Mouse (Mus musculus) intestine, postnatal 0 days (tissue): Measurements from ENCODE around the gene Ptprf. TPM values are rescaled to one million over a fixed set of nuclear protein-coding genes. Genes with fewer than 3 reads are reported as not detected.

Experiments
- ATAC-seq: fragments of 200-750 bp; cut with Nextera tagmentation; 2 replicates; pipeline ENCODE4 v1.8.0; 2017; ENCODE audit warnings: mild to moderate bottlenecking, moderate TSS enrichment, moderate library complexity
- H3K27ac ChIP-seq: fragments of 300-500 bp; sonication (generic); 2 replicates; pipeline ENCODE4 v1.5.1; 2014; ENCODE audit warnings: mild to moderate bottlenecking, low read depth, low read length, moderate library complexity
- H3K27me3 ChIP-seq: fragments of 300-500 bp; sonication (generic); replicated peaks from 2 replicates; pipeline ENCODE4 v1.6.1; 2014; ENCODE audit warnings: low read length, mixed read lengths; ENCODE audit not compliant: control insufficient read depth, insufficient read depth
- H3K36me3 ChIP-seq: fragments of 300-500 bp; sonication (generic); 2 replicates; pipeline ENCODE4 v1.6.1; 2014; ENCODE audit warnings: mild to moderate bottlenecking, moderate library complexity; ENCODE audit not compliant: control insufficient read depth, insufficient read depth
- H3K4me1 ChIP-seq: fragments of 300-500 bp; sonication (generic); replicated peaks from 2 replicates; pipeline ENCODE4 v1.6.1; 2014; ENCODE audit warnings: antibody characterized with exemption, low read length, mixed read lengths; ENCODE audit not compliant: control insufficient read depth, insufficient read depth
- H3K4me2 ChIP-seq: fragments of 300-500 bp; sonication (generic); replicated peaks from 2 replicates; pipeline ENCODE4 v1.6.1; 2014; ENCODE audit warnings: low read depth, mild to moderate bottlenecking, moderate library complexity
- H3K4me3 ChIP-seq: fragments of 300-500 bp; sonication (generic); 2 replicates; pipeline ENCODE4 v1.5.1; 2014; ENCODE audit warnings: low read depth, low read length
- H3K9ac ChIP-seq: fragments of 300-500 bp; sonication (generic); 2 replicates; pipeline ENCODE4 v1.6.1; 2014; ENCODE audit warnings: mild to moderate bottlenecking, low read depth, low read length
- H3K9me3 ChIP-seq: fragments of 300-500 bp; sonication (generic); 2 replicates; pipeline ENCODE4 v1.6.1; 2016; ENCODE audit warnings: mixed run types; ENCODE audit not compliant: control insufficient read depth
- CTCF ChIP-seq: sonication (generic); IDR thresholded peaks from 2 replicates; pipeline ENCODE4 v1.5.1; 2016; ENCODE audit warnings: low read depth, mild to moderate bottlenecking, control low read depth, antibody characterized with exemption, moderate library complexity
- WGBS: fragments of 180-500 bp; shearing (Covaris S2); extraction: QIAGEN DNeasy Blood & Tissue Kit; methylation state at CpG from one replicate; pipeline ENCODE4 v1.1.7; 2014; 5-methylcytosine and 5-hydroxymethylcytosine counted together
- polyA plus RNA-seq: library from polyadenylated mRNA; unstranded; fragments of >200 nt; fragmentation: Nextera tagmentation; extraction: Ambion mirVana; gene quantifications from 2 replicates; pipeline ENCODE4 v1.2.1, GENCODE M21; 2015

The Ptprf gene
- 32.8 and 37.9 TPM in 2 replicates for polyA plus RNA-seq

DNA sequence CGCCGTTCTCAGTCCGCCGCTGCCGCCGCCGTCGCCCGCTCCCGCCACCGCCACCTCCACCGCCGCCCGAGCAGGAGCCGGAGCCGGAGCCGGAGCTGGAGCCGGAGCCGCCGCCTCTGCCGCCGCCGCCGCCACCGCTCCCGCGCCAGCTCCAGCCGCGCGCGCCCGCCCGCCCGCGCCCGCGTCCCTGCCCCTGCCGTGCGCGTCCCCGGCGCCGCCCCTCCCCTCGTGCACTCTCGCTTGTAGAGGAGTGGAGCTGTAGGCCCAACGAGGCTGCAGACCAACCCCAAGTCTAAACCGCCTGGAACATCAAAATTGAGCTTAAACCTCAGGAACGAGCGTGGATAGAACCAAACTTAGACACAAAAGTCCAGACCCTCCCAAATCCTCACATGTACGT, at the start of gene Ptprf:
TSS of gene Ptprf (minus strand) at position 175 of the 400 bp plus-strand sequence.
- peak; percentile 56 for ATAC-seq
- Histone ChIP-seq H3K4me3 (peak within 1 kb of the TSS; percentile 86), H3K9ac (peak within 1 kb of the TSS; percentile 91), H3K4me2 (peak within 1 kb of the TSS; percentile 86), H3K27ac (peak within 1 kb of the TSS; percentile 97), H3K4me1 (peaks cover 12% of the 10 kb centered on the region), H3K27me3 (no peaks in the 10 kb centered on the region), H3K9me3 (no peaks in the 10 kb centered on the region), H3K36me3 (no peaks in the 10 kb centered on the region; the same call in 1 of the 2 replicates)
- 2% methylated on average over 44 of the region's 50 CpGs for WGBS
- TF ChIP-seq CTCF = no peak

DNA sequence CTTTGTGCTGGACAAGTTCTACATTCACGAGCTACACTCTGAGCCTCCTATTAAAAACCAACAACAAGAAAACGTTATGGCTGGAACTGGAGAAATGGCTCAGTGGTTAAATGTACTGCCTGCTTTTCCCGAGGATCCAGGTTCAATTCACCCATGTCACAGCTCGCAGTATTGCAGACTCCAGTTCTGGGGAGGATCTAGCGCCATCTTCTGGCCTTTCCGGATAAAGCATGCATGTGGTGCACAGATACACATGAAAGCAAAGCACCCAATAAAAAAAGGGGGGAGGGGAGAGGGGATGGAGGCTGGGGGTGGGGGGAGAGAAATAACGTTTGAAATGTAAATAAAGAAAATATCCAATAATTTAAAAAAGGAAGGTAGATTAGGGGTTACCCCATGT, 45.5 kb upstream of the Ptprf start:
- Histone ChIP-seq H3K4me1 (no peaks in the 10 kb centered on the region), H3K27me3 (no peaks in the 10 kb centered on the region), H3K27ac (no peak overlapping the region), H3K9ac (no peak overlapping the region), H3K36me3 (no peaks in the 10 kb centered on the region), H3K4me2 (no peak overlapping the region), H3K9me3 (no peaks in the 10 kb centered on the region), H3K4me3 (no peak overlapping the region)
- 19% methylated on average over 7 of the region's 7 CpGs for WGBS
- TF ChIP-seq CTCF = peak; percentile 81
- ATAC-seq = 0 out of 2 replicates have a peak, but pooled peaks have one; percentile 52

GRCm38 (mm10) chr4:118335991-118336390, 44.8 kb upstream of the Ptprf start:
- Histone ChIP-seq H3K27ac (no peak overlapping the region), H3K4me2 (no peak overlapping the region), H3K4me3 (no peak overlapping the region), H3K4me1 (no peaks in the 10 kb centered on the region), H3K9me3 (no peaks in the 10 kb centered on the region), H3K36me3 (no peaks in the 10 kb centered on the region), H3K9ac (no peak overlapping the region), H3K27me3 (no peaks in the 10 kb centered on the region)
- TF ChIP-seq CTCF = no peak
- no peak for ATAC-seq
- WGBS = 60% methylated on average over 4 of the region's 4 CpGs

DNA sequence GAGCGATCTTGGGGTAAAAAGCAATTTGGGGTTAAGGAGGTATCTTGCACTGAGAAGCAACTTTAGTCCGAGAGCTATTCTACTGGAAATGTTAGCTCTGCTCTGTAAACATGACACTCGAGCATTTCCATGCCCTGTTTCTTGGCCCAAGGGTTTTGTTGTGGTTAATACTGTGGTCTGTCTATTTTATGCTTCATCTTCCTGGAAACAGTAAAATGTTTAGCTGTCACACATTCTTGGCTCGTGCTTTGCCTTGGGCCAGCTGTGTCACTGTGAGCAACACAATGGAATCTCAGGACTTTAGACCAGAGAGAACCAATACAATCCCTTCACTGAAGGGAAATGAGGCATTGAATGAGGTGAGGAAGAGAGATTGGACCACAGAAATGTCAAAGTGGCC, 40.6 kb upstream of the Ptprf start:
- no peak overlapping the region for H3K9ac ChIP-seq
- H3K9me3 ChIP-seq = no peaks in the 10 kb centered on the region
- H3K4me2 ChIP-seq = no peak overlapping the region; the same call in 1 of the 2 replicates
- H3K4me3 ChIP-seq = no peak overlapping the region
- 41% methylated on average over 4 of the region's 4 CpGs for WGBS
- ATAC-seq = no peak
- no peak overlapping the region for H3K27ac ChIP-seq
- no peaks in the 10 kb centered on the region for H3K36me3 ChIP-seq
- no peaks in the 10 kb centered on the region for H3K4me1 ChIP-seq
- H3K27me3 ChIP-seq = no peaks in the 10 kb centered on the region
- TF ChIP-seq CTCF = no peak

GRCm38 (mm10) chr4:118326476-118326875, 35.3 kb upstream of the Ptprf start:
- no peak overlapping the region for H3K4me3 ChIP-seq
- no peaks in the 10 kb centered on the region for H3K27me3 ChIP-seq
- H3K36me3 ChIP-seq = no peaks in the 10 kb centered on the region
- 0 out of 2 replicates have a peak, but pooled peaks have one; percentile 12 for TF ChIP-seq CTCF
- no peak overlapping the region for H3K27ac ChIP-seq
- H3K4me1 ChIP-seq = no peaks in the 10 kb centered on the region
- H3K9me3 ChIP-seq = no peaks in the 10 kb centered on the region
- no peak overlapping the region for H3K4me2 ChIP-seq
- no peak overlapping the region for H3K9ac ChIP-seq
- WGBS = 18% methylated on average over 7 of the region's 7 CpGs
- peak; percentile 59 for ATAC-seq

DNA sequence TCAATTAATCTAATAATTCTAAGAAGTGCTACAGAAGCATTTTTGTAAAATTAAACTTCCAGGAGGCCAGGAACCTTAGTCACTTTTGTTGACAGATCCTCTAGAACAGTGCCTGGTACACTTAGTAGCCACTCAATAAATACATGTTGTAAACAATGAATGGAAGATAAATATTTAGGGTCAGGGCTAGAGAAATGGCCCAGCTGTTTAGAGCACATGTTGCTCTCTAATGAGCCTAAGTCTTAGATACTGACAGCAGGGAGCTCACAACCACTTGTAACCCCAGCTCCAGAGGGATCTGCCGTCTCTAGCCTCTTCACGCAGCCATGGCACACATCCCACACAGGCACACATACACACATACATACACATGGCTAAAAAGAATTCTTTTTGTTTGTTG, 29.4 kb upstream of the Ptprf start:
- Histone ChIP-seq H3K27ac (no peak overlapping the region), H3K9me3 (no peaks in the 10 kb centered on the region), H3K4me1 (no peaks in the 10 kb centered on the region), H3K4me2 (no peak overlapping the region), H3K27me3 (no peaks in the 10 kb centered on the region), H3K4me3 (no peak overlapping the region), H3K9ac (no peak overlapping the region), H3K36me3 (no peaks in the 10 kb centered on the region)
- 74% methylated on average over 2 of the region's 2 CpGs for WGBS
- TF ChIP-seq CTCF = no peak
- no peak for ATAC-seq

DNA sequence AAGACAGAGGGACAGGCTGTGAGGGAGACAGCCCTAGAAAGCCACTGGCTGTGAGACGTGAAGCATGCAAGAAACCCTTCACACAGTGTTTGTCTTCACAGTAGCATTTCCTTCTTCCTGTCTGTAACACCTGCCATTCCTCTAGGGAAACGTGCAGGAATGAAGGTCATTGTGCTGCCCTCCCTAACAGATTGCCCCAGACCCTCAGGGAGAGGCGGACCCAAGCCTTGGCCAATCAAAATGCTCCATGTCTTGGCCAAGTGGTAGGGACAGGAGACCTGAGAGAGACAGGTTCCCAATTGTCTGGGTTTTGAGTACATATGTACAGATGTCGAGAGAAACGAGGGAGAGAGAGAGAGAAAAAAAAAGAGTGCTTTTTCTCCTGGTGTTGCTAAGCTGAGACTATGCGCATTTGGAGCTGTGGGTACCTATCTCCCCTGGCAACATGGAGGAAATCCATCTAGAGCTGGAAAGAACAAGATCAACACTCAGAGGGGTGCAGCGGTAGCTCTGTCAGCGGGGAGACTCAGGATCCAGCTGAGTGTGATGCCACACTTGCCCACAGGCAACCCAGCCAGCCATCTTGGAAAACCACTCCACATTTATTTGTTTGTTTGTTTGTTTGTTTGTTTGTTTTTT, 28.6 kb upstream of the Ptprf start:
- Histone ChIP-seq H3K4me2 (no peak overlapping the region), H3K36me3 (no peaks in the 10 kb centered on the region), H3K4me3 (no peak overlapping the region), H3K9ac (no peak overlapping the region), H3K27ac (no peak overlapping the region), H3K4me1 (no peaks in the 10 kb centered on the region), H3K27me3 (no peaks in the 10 kb centered on the region), H3K9me3 (no peaks in the 10 kb centered on the region)
- TF ChIP-seq CTCF = no peak
- ATAC-seq = no peak; the same call in 1 of the 2 replicates
- WGBS = 28% methylated on average over 8 of the region's 8 CpGs
